Mouse (Mus musculus) kidney, embryonic 16.5 days (tissue): ENCODE data around the gene Prkag3. TPM values are rescaled to one million over a fixed set of nuclear protein-coding genes. Genes with fewer than 3 reads are reported as not detected.

ENCODE experiments used
- ATAC-seq: fragments of 200-750 bp; cut with Nextera tagmentation; 2 replicates; pipeline ENCODE4 v1.8.0; 2017; ENCODE audit warnings: moderate TSS enrichment; ENCODE audit not compliant: low FRiP score, low TSS enrichment
- H3K27ac ChIP-seq: fragments of 300-500 bp; sonication (generic); 2 replicates; pipeline ENCODE4 v1.5.1; 2014; ENCODE audit warnings: low read length
- H3K27me3 ChIP-seq: fragments of 300-500 bp; sonication (generic); 2 replicates; pipeline ENCODE4 v1.6.1; 2014; ENCODE audit warnings: low read length, control low read depth, mixed read lengths; ENCODE audit not compliant: insufficient read depth
- H3K36me3 ChIP-seq: fragments of 300-500 bp; sonication (generic); 2 replicates; pipeline ENCODE4 v1.6.1; 2014; ENCODE audit warnings: low read length, control low read depth, mixed read lengths; ENCODE audit not compliant: insufficient read depth
- H3K4me1 ChIP-seq: fragments of 300-500 bp; sonication (generic); 2 replicates; pipeline ENCODE4 v1.6.1; 2014; ENCODE audit warnings: low read length, control low read depth, mixed read lengths; ENCODE audit not compliant: insufficient read depth
- H3K4me2 ChIP-seq: fragments of 300-500 bp; sonication (generic); replicated peaks from 2 replicates; pipeline ENCODE4 v1.6.1; 2014; ENCODE audit warnings: low read depth, low read length
- H3K4me3 ChIP-seq: fragments of 300-500 bp; sonication (generic); 2 replicates; pipeline ENCODE4 v1.5.1; 2014; ENCODE audit warnings: mild to moderate bottlenecking, low read length
- H3K9ac ChIP-seq: fragments of 300-500 bp; sonication (generic); replicated peaks from 2 replicates; pipeline ENCODE4 v1.6.1; 2014; ENCODE audit warnings: low read length
- H3K9me3 ChIP-seq: fragments of 300-500 bp; sonication (generic); 2 replicates; pipeline ENCODE4 v1.6.1; 2016; ENCODE audit warnings: low read length, control low read depth
- WGBS: fragments of 180-500 bp; shearing (Covaris S2); extraction: QIAGEN DNeasy Blood & Tissue Kit; methylation state at CpG from one replicate; pipeline ENCODE4 v1.1.7; 2014; 5-methylcytosine and 5-hydroxymethylcytosine counted together
- polyA plus RNA-seq: library from polyadenylated mRNA; unstranded; fragments of >200 nt; fragmentation: Nextera tagmentation; extraction: Ambion mirVana; gene quantifications from 2 replicates; pipeline ENCODE4 v1.2.1, GENCODE M21; 2015

Gene Prkag3
- polyA plus RNA-seq, 1 experiment from 2014 or later: 0.55 TPM

GRCm38 (mm10) chr1:74784041-74784759 lies 35.2 kb upstream of the Prkag3 start:
- Histone ChIP-seq H3K4me3 (peak overlapping the region; percentile 53), H3K27ac (no peak overlapping the region), H3K4me1 (peaks cover 22% of the 10 kb centered on the region), H3K9ac (peak overlapping the region; percentile 40), H3K4me2 (peak overlapping the region; percentile 84), H3K36me3 (no peaks in the 10 kb centered on the region), H3K9me3 (peaks cover 4% of the 10 kb centered on the region; the same call in 1 of the 2 replicates), H3K27me3 (peaks cover 93% of the 10 kb centered on the region)
- 0 out of 2 replicates have a peak, but pooled peaks have one; percentile 18 for ATAC-seq
- WGBS: under 1% methylated on average over 65 of the region's 67 CpGs

GRCm38 (mm10) chr1:74783554-74783953 lies 34.5 kb upstream of the Prkag3 start:
- Histone ChIP-seq H3K4me3 (peak overlapping the region; percentile 53), H3K27me3 (peaks cover 89% of the 10 kb centered on the region), H3K9ac (no peak overlapping the region), H3K4me2 (peak overlapping the region; percentile 84), H3K36me3 (no peaks in the 10 kb centered on the region), H3K27ac (no peak overlapping the region), H3K9me3 (peaks cover 4% of the 10 kb centered on the region; the same call in 1 of the 2 replicates), H3K4me1 (peaks cover 19% of the 10 kb centered on the region)
- WGBS: 4% methylated on average over 13 of the region's 13 CpGs
- ATAC-seq: no peak

- 15% methylated on average over 14 of the region's 14 CpGs for WGBS
- H3K27me3 ChIP-seq: peaks cover 74% of the 10 kb centered on the region
- peaks cover 4% of the 10 kb centered on the region; the same call in 1 of the 2 replicates for H3K9me3 ChIP-seq
- peaks cover 19% of the 10 kb centered on the region for H3K4me1 ChIP-seq
- no peaks in the 10 kb centered on the region for H3K36me3 ChIP-seq
- ATAC-seq: no peak
- H3K4me2 ChIP-seq: no peak overlapping the region
- H3K4me3 ChIP-seq: no peak overlapping the region
- H3K27ac ChIP-seq: no peak overlapping the region
- H3K9ac ChIP-seq: no peak overlapping the region
Observed at GRCm38 (mm10) chr1:74782045-74782444, 33.0 kb upstream of the Prkag3 start.

GRCm38 (mm10) chr1:74778934-74779486 lies 30.0 kb upstream of the Prkag3 start:
- no peak overlapping the region for H3K4me3 ChIP-seq
- ATAC-seq: no peak
- no peak overlapping the region for H3K27ac ChIP-seq
- no peak overlapping the region for H3K4me2 ChIP-seq
- H3K4me1 ChIP-seq: peaks cover 14% of the 10 kb centered on the region
- WGBS: 39% methylated on average over 3 of the region's 3 CpGs
- no peaks in the 10 kb centered on the region for H3K9me3 ChIP-seq
- H3K36me3 ChIP-seq: no peaks in the 10 kb centered on the region
- H3K27me3 ChIP-seq: peaks cover 55% of the 10 kb centered on the region
- no peak overlapping the region for H3K9ac ChIP-seq

- no peak overlapping the region for H3K9ac ChIP-seq
- no peak overlapping the region for H3K4me2 ChIP-seq
- no peak overlapping the region for H3K4me3 ChIP-seq
- no peaks in the 10 kb centered on the region for H3K9me3 ChIP-seq
- no peak overlapping the region for H3K27ac ChIP-seq
- no peak for ATAC-seq
- peaks cover 19% of the 10 kb centered on the region for H3K4me1 ChIP-seq
- peaks cover 50% of the 10 kb centered on the region for H3K27me3 ChIP-seq
- 10% methylated on average over 5 of the region's 5 CpGs for WGBS
- no peaks in the 10 kb centered on the region for H3K36me3 ChIP-seq
Observed at GRCm38 (mm10) chr1:74775816-74776215, 26.8 kb upstream of the Prkag3 start.

GRCm38 (mm10) chr1:74774062-74774461 lies 25.0 kb upstream of the Prkag3 start:
- peaks cover 54% of the 10 kb centered on the region for H3K27me3 ChIP-seq
- whole genome bisulfite sequencing: 11% methylated on average over 7 of the region's 7 CpGs
- no peak overlapping the region for H3K9ac ChIP-seq
- H3K4me2 ChIP-seq: no peak overlapping the region
- no peak for ATAC-seq
- H3K4me3 ChIP-seq: no peak overlapping the region
- H3K9me3 ChIP-seq: no peaks in the 10 kb centered on the region
- H3K36me3 ChIP-seq: no peaks in the 10 kb centered on the region
- H3K27ac ChIP-seq: no peak overlapping the region
- peaks cover 26% of the 10 kb centered on the region for H3K4me1 ChIP-seq

GRCm38 (mm10) chr1:74773136-74773535 lies 24.1 kb upstream of the Prkag3 start:
- Histone ChIP-seq H3K4me3 (peak overlapping the region; percentile 54), H3K4me2 (peak overlapping the region; percentile 92), H3K9ac (no peak overlapping the region), H3K27me3 (peaks cover 61% of the 10 kb centered on the region), H3K4me1 (peaks cover 26% of the 10 kb centered on the region), H3K9me3 (no peaks in the 10 kb centered on the region), H3K27ac (no peak overlapping the region), H3K36me3 (no peaks in the 10 kb centered on the region)
- peak; percentile 93 for ATAC-seq
- WGBS: under 1% methylated on average over 15 of the region's 15 CpGs

- H3K4me3 ChIP-seq: peak overlapping the region; percentile 54
- WGBS: under 1% methylated on average over 49 of the region's 51 CpGs
- peak overlapping the region; percentile 51 for H3K9ac ChIP-seq
- ATAC-seq: no peak; the same call in 1 of the 2 replicates
- peak overlapping the region; percentile 92 for H3K4me2 ChIP-seq
- no peak overlapping the region for H3K27ac ChIP-seq
- peaks cover 67% of the 10 kb centered on the region for H3K27me3 ChIP-seq
- no peaks in the 10 kb centered on the region for H3K9me3 ChIP-seq
- no peaks in the 10 kb centered on the region for H3K36me3 ChIP-seq
- H3K4me1 ChIP-seq: peaks cover 26% of the 10 kb centered on the region
Observed at GRCm38 (mm10) chr1:74771931-74772620, 23.1 kb upstream of the Prkag3 start.

- no peak for ATAC-seq
- no peaks in the 10 kb centered on the region for H3K9me3 ChIP-seq
Observed at GRCm38 (mm10) chr1:74771845-74771930, 22.7 kb upstream of the Prkag3 start, which contains the start of gene Wnt6. Gene Wnt6 (plus strand): TSS chr1:74771892.

GRCm38 (mm10) chr1:74771467-74771844 lies 22.4 kb upstream of the Prkag3 start:
- H3K9me3 ChIP-seq: no peaks in the 10 kb centered on the region
- no peaks in the 10 kb centered on the region for H3K36me3 ChIP-seq
- 0% methylated on average over 11 of the region's 26 CpGs for WGBS
- H3K9ac ChIP-seq: peak overlapping the region; percentile 51; the same call in 1 of the 2 replicates
- peak overlapping the region; percentile 54 for H3K4me3 ChIP-seq
- peak; percentile 37; the same call in 1 of the 2 replicates for ATAC-seq
- peak overlapping the region; percentile 92 for H3K4me2 ChIP-seq
- H3K27me3 ChIP-seq: peaks cover 64% of the 10 kb centered on the region
- no peak overlapping the region for H3K27ac ChIP-seq
- H3K4me1 ChIP-seq: peaks cover 26% of the 10 kb centered on the region

More at GRCm38 (mm10) chr1:74771845-74771930, 22.7 kb upstream of the Prkag3 start, which contains the start of gene Wnt6:
- peaks cover 26% of the 10 kb centered on the region for H3K4me1 ChIP-seq
- H3K9ac ChIP-seq: peak within 1 kb of the TSS; percentile 51
- 0% methylated on average over 1 of the region's 8 CpGs for WGBS
- peaks cover 64% of the 10 kb centered on the region for H3K27me3 ChIP-seq
- peak within 1 kb of the TSS; percentile 92 for H3K4me2 ChIP-seq
- no peak within 1 kb of the TSS for H3K27ac ChIP-seq
- H3K4me3 ChIP-seq: peak within 1 kb of the TSS; percentile 54
- no peaks in the 10 kb centered on the region for H3K36me3 ChIP-seq
